ENCODE assay signal across 19 mouse cellular contexts in genomic region chr3:41234191-41234590, GRCm38 (mm10).
DNase-seq lines count a peak whose midpoint lies in the region; ATAC-seq and TF ChIP-seq lines count a peak whose summit lies in the region.
"Had no signal": no experiment of that assay in that cellular context is flagged by ENCODE, and none has a peak within 500 bp of the region (broad histone marks: within the 10 kb centered on the region; RNA-seq: fewer than 3 reads in every experiment).

No protein-coding gene starts in this region.

- H3K9me3 ChIP-seq in heart, embryonic 10.5 days = no peaks in the 10 kb centered on the region
- H3K9me3 ChIP-seq in stomach, embryonic 14.5 days (ENCODE audit: control insufficient read depth, low read depth, low read length) = no peaks in the 10 kb centered on the region
- H3K9me3 ChIP-seq in stomach, postnatal 0 days (ENCODE audit: control insufficient read depth, low read length) = no peaks in the 10 kb centered on the region
- no peaks in the 10 kb centered on the region for H3K9me3 ChIP-seq in intestine, embryonic 16.5 days (ENCODE audit: control insufficient read depth, low read length)
- H3K9me3 ChIP-seq: heart, embryonic 15.5 days; midbrain, embryonic 15.5 days had no signal

- H3K36me3 ChIP-seq in heart, embryonic 10.5 days = no peaks in the 10 kb centered on the region
- H3K36me3 ChIP-seq in stomach, embryonic 14.5 days (ENCODE audit: control insufficient read depth, insufficient read depth, low read length) = no peaks in the 10 kb centered on the region
- H3K36me3 ChIP-seq in stomach, postnatal 0 days (ENCODE audit: control insufficient read depth, insufficient read depth, low read length) = no peaks in the 10 kb centered on the region
- no peaks in the 10 kb centered on the region for H3K36me3 ChIP-seq in intestine, embryonic 16.5 days (ENCODE audit: control insufficient read depth, insufficient read depth, low read length)
- H3K36me3 ChIP-seq: heart, embryonic 15.5 days; midbrain, embryonic 15.5 days had no signal

- DNase-seq in heart, embryonic 10.5 days (ENCODE audit: low spot score) = peak; percentile 74
- no peak for DNase-seq in heart, postnatal 14 days
- peak; percentile 33 for DNase-seq in kidney, postnatal 14 days
- no peak for DNase-seq in kidney, adult 9 months
- DNase-seq in stomach, postnatal 0 days (ENCODE audit: low spot score) = no peak
- DNase-seq: adrenal gland, postnatal 25 days; cerebellum, adult 11-12 months; cerebellum, postnatal 14 days; embryo, embryonic 11 days; gastrocnemius, adult 2 months; lung, adult 2 months; right cerebral cortex, postnatal 14 days; spleen, adult 18-20 months; thymus, adult 2 months had no signal

- no peak for TF ChIP-seq EP300 in stomach, postnatal 0 days (optimal IDR thresholded peaks at IDR 0.05)

- no peak overlapping the region for H3K9ac ChIP-seq in stomach, embryonic 14.5 days (replicated peaks; ENCODE audit: low read depth, low read length)
- no peak overlapping the region for H3K9ac ChIP-seq in stomach, postnatal 0 days (ENCODE audit: low read length)
- H3K9ac ChIP-seq in intestine, embryonic 16.5 days (ENCODE audit: low read depth, low read length) = no peak overlapping the region
- H3K9ac ChIP-seq: heart, embryonic 15.5 days; midbrain, embryonic 15.5 days had no signal

- peaks cover 16% of the 10 kb centered on the region; the same call in 1 of the 2 replicates for H3K4me1 ChIP-seq in heart, embryonic 10.5 days
- no peaks in the 10 kb centered on the region for H3K4me1 ChIP-seq in stomach, embryonic 14.5 days (ENCODE audit: control insufficient read depth, insufficient read depth, low read length)
- H3K4me1 ChIP-seq in stomach, postnatal 0 days (replicated peaks; ENCODE audit: control insufficient read depth, insufficient read depth) = no peaks in the 10 kb centered on the region
- H3K4me1 ChIP-seq in intestine, embryonic 16.5 days (ENCODE audit: control insufficient read depth, insufficient read depth, low read length) = peaks cover 7% of the 10 kb centered on the region

- no peak overlapping the region for H3K4me3 ChIP-seq in heart, embryonic 10.5 days
- no peak overlapping the region for H3K4me3 ChIP-seq in stomach, embryonic 14.5 days (ENCODE audit: low read depth, low read length)
- no peak overlapping the region for H3K4me3 ChIP-seq in stomach, postnatal 0 days (ENCODE audit: low read depth, low read length)
- no peak overlapping the region for H3K4me3 ChIP-seq in intestine, embryonic 16.5 days (ENCODE audit: low read length)
- H3K4me3 ChIP-seq: gastrocnemius, adult 2 months; heart, embryonic 15.5 days; midbrain, embryonic 15.5 days had no signal

- H3K27me3 ChIP-seq in heart, embryonic 10.5 days (ENCODE audit: insufficient read depth, poor library complexity, severe bottlenecking) = no peaks in the 10 kb centered on the region
- H3K27me3 ChIP-seq in stomach, embryonic 14.5 days (ENCODE audit: control insufficient read depth, insufficient read depth, low read length) = no peaks in the 10 kb centered on the region
- no peaks in the 10 kb centered on the region for H3K27me3 ChIP-seq in stomach, postnatal 0 days (ENCODE audit: control insufficient read depth, insufficient read depth, low read length)
- no peaks in the 10 kb centered on the region for H3K27me3 ChIP-seq in intestine, embryonic 16.5 days (replicated peaks; ENCODE audit: control insufficient read depth, insufficient read depth, low read length)
- H3K27me3 ChIP-seq: heart, embryonic 15.5 days; midbrain, embryonic 15.5 days had no signal

- peak; percentile 37; the same call in 1 of the 2 replicates for ATAC-seq in stomach, embryonic 14.5 days (ENCODE audit: insufficient number of reproducible peaks, insufficient read depth, low FRiP score, low read depth)
- no peak for ATAC-seq in stomach, postnatal 0 days (ENCODE audit: low FRiP score, low TSS enrichment)
- ATAC-seq in intestine, embryonic 16.5 days = no peak
- ATAC-seq: midbrain, embryonic 15.5 days had no signal

- H3K27ac ChIP-seq in heart, embryonic 10.5 days = no peak overlapping the region
- no peak overlapping the region for H3K27ac ChIP-seq in stomach, embryonic 14.5 days (ENCODE audit: low read length)
- no peak overlapping the region for H3K27ac ChIP-seq in stomach, postnatal 0 days (replicated peaks)
- no peak overlapping the region for H3K27ac ChIP-seq in intestine, embryonic 16.5 days (ENCODE audit: low read length)
- H3K27ac ChIP-seq: gastrocnemius, adult 2 months; heart, embryonic 15.5 days; midbrain, embryonic 15.5 days had no signal

- no peak overlapping the region for H3K4me2 ChIP-seq in stomach, embryonic 14.5 days (replicated peaks; ENCODE audit: low read depth, low read length)
- H3K4me2 ChIP-seq in stomach, postnatal 0 days (replicated peaks; ENCODE audit: low read depth) = no peak overlapping the region
- H3K4me2 ChIP-seq in intestine, embryonic 16.5 days (ENCODE audit: low read depth, low read length) = no peak overlapping the region
- H3K4me2 ChIP-seq: liver, embryonic 11.5 days; midbrain, embryonic 15.5 days had no signal

- TF ChIP-seq CTCF in stomach, postnatal 0 days (IDR thresholded peaks at IDR 0.05; ENCODE audit: low read depth) = no peak

- 71% methylated on average over 7 of the region's 7 CpGs for WGBS in heart, embryonic 10.5 days
- WGBS in stomach, embryonic 14.5 days = 75% methylated on average over 7 of the region's 7 CpGs
- whole genome bisulfite sequencing in stomach, postnatal 0 days = 68% methylated on average over 7 of the region's 7 CpGs
- 68% methylated on average over 7 of the region's 7 CpGs for WGBS in intestine, embryonic 16.5 days

- intact Hi-C loops in heart, postnatal 14 days (cut with DNase I) = loop anchor here (5.0 kb wide), 1 partner anchor 58 kb away; no protein-coding TSS in a partner anchor

Comparison
In these comparisons a context has a peak if more than half of its experiments do, and no peak if none do; other contexts are left out.
1. DNase-seq: peak in heart, embryonic 10.5 days (single experiment) and kidney, postnatal 14 days (single experiment); none in heart, postnatal 14 days (0 of 2), kidney, adult 9 months (single experiment) and stomach, postnatal 0 days (single experiment).